Mouse (Mus musculus): ENCODE measurements around the gene Tppp3.

DNA sequence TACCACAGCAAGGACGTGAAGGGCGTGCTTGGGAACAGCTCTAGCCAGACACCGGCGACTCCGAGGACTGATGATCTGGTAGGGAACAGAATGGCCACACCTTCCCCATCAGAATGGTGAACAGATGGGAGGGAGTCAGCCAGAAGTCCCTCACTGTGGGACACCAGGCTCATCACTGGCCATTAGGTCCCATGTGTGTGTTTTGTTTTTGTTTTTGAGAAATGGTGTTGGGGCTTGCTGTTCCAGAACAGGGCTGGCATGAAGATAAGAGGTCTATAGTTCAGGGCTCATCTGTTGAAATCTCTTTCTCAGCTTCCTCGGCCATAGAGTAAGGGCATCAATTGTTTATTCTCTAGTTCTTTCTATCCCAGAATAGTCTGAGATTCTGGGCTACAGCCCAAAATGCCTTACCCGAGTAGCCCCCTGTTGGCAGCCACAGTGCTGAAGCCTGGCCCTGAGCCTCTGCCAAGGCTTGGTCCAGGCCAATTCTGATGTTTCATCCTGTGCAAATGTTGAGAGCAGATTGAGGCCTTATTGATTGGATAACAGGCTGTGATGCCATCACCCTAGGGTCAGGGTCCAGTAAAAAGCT is 4.5 kb downstream of the Tppp3 start:
- TF ChIP-seq CTCF (conservative IDR thresholded peaks at IDR 0.05; ENCODE audit: low read length): no peak
- no peak for TF ChIP-seq NANOG (IDR thresholded peaks at IDR 0.05; ENCODE audit: borderline replicate concordance, low read length)
- no peak for TF ChIP-seq POU5F1 (IDR thresholded peaks at IDR 0.05; ENCODE audit: borderline replicate concordance, low read length)

All from E14TG2a.4 (cell line).